Mouse (Mus musculus) brain, adult 2 months (tissue): ENCODE measurements around the gene Crybb3.

ENCODE experiments used
- DNase-seq: peaks from one replicate; pipeline ENCODE4 v3.0.0; 2011; ENCODE audit warnings: low read depth, low spot score

Gene Crybb3

GRCm38 (mm10) chr5:113105035-113105434, 23.7 kb upstream of the Crybb3 start:
- no peak for DNase-seq

- peak; percentile 52 for DNase-seq
Measured at GRCm38 (mm10) chr5:113102455-113102854, 21.1 kb upstream of the Crybb3 start.

GRCm38 (mm10) chr5:113101457-113101856, 20.1 kb upstream of the Crybb3 start:
- peak; percentile 63 for DNase-seq

- DNase-seq, result no peak
Measured at GRCm38 (mm10) chr5:113100422-113100821, 19.0 kb upstream of the Crybb3 start.

GRCm38 (mm10) chr5:113099546-113099945, 18.2 kb upstream of the Crybb3 start:
- DNase-seq, result peak; percentile 92

GRCm38 (mm10) chr5:113097551-113097950, 16.2 kb upstream of the Crybb3 start:
- no peak for DNase-seq

- no peak for DNase-seq
Measured at GRCm38 (mm10) chr5:113095456-113095855, 14.1 kb upstream of the Crybb3 start.

GRCm38 (mm10) chr5:113092406-113092805, 11.0 kb upstream of the Crybb3 start:
- DNase-seq, result no peak

GRCm38 (mm10) chr5:113091162-113091561, 9.8 kb upstream of the Crybb3 start:
- DNase-seq, result peak; percentile 64

- DNase-seq, result no peak
Measured at GRCm38 (mm10) chr5:113090750-113091149, 9.4 kb upstream of the Crybb3 start.

- no peak for DNase-seq
Measured at GRCm38 (mm10) chr5:113090077-113090690, 8.8 kb upstream of the Crybb3 start.

GRCm38 (mm10) chr5:113087465-113087864, 6.1 kb upstream of the Crybb3 start:
- peak; percentile 67 for DNase-seq

GRCm38 (mm10) chr5:113086990-113087389, 5.6 kb upstream of the Crybb3 start:
- peak; percentile 28 for DNase-seq

GRCm38 (mm10) chr5:113086439-113086838, 5.1 kb upstream of the Crybb3 start:
- peak; percentile 87 for DNase-seq

- no peak for DNase-seq
Measured at GRCm38 (mm10) chr5:113085931-113086330, 4.5 kb upstream of the Crybb3 start.

- DNase-seq, result no peak
Measured at GRCm38 (mm10) chr5:113084309-113084708, 2.9 kb upstream of the Crybb3 start.

GRCm38 (mm10) chr5:113082356-113083168, 1.2 kb upstream of the Crybb3 start:
- DNase-seq, result peak; percentile 66

- no peak for DNase-seq
Measured at GRCm38 (mm10) chr5:113081020-113081419, 364 bp downstream of the Crybb3 start.

GRCm38 (mm10) chr5:113079783-113080182, 1.6 kb downstream of the Crybb3 start:
- DNase-seq, result peak; percentile 46

GRCm38 (mm10) chr5:113078686-113079085, 2.7 kb downstream of the Crybb3 start:
- no peak for DNase-seq

GRCm38 (mm10) chr5:113070017-113070416, 11.4 kb downstream of the Crybb3 start, which contains the start of gene Crybb2:
Gene Crybb2, minus strand, starts transcription at chr5:113070117.
- DNase-seq, result no peak

- DNase-seq, result peak; percentile 85
Measured at GRCm38 (mm10) chr5:113054308-113054707, 27.1 kb downstream of the Crybb3 start.
